ENCODE assay signal across 11 mouse cellular contexts in genomic region chr1:185610586-185610985, GRCm38 (mm10).
DNase-seq lines count a peak whose midpoint lies in the region; ATAC-seq and TF ChIP-seq lines count a peak whose summit lies in the region.
"Had no signal": no experiment of that assay in that cellular context is flagged by ENCODE, and none has a peak within 500 bp of the region (broad histone marks: within the 10 kb centered on the region; RNA-seq: fewer than 3 reads in every experiment).

No protein-coding gene starts in this region.

- no peaks in the 10 kb centered on the region for H3K36me3 ChIP-seq in embryonic facial prominence, embryonic 14.5 days (ENCODE audit: control insufficient read depth, insufficient read depth, low read length)
- no peaks in the 10 kb centered on the region for H3K36me3 ChIP-seq in embryonic facial prominence, embryonic 10.5 days (replicated peaks)
- H3K36me3 ChIP-seq in limb, embryonic 14.5 days (ENCODE audit: control insufficient read depth, insufficient read depth, low read length): no peaks in the 10 kb centered on the region
- no peaks in the 10 kb centered on the region for H3K36me3 ChIP-seq in limb, embryonic 10.5 days
- no peaks in the 10 kb centered on the region for H3K36me3 ChIP-seq in heart, embryonic 16.5 days (ENCODE audit: control insufficient read depth, insufficient read depth)
- no peaks in the 10 kb centered on the region for H3K36me3 ChIP-seq in midbrain, embryonic 14.5 days (ENCODE audit: control insufficient read depth, insufficient read depth, low read length)
- H3K36me3 ChIP-seq: neural tube, embryonic 13.5 days had no signal

- no peak overlapping the region for H3K27ac ChIP-seq in embryonic facial prominence, embryonic 14.5 days (replicated peaks; ENCODE audit: low read depth, low read length)
- no peak overlapping the region for H3K27ac ChIP-seq in embryonic facial prominence, embryonic 10.5 days (replicated peaks)
- no peak overlapping the region for H3K27ac ChIP-seq in limb, embryonic 14.5 days (replicated peaks; ENCODE audit: low read depth, low read length)
- no peak overlapping the region for H3K27ac ChIP-seq in limb, embryonic 10.5 days
- H3K27ac ChIP-seq in heart, embryonic 16.5 days (ENCODE audit: low read length): no peak overlapping the region
- H3K27ac ChIP-seq in midbrain, embryonic 14.5 days (replicated peaks; ENCODE audit: low read depth, low read length): no peak overlapping the region
- H3K27ac ChIP-seq: neural tube, embryonic 13.5 days had no signal

- 0 out of 2 replicates have a peak, but pooled peaks cover 3% of the 10 kb centered on the region for H3K4me1 ChIP-seq in embryonic facial prominence, embryonic 14.5 days (ENCODE audit: control insufficient read depth, insufficient read depth, low read length)
- H3K4me1 ChIP-seq in embryonic facial prominence, embryonic 10.5 days: no peaks in the 10 kb centered on the region
- no peaks in the 10 kb centered on the region for H3K4me1 ChIP-seq in limb, embryonic 14.5 days (ENCODE audit: control insufficient read depth, insufficient read depth, low read length)
- H3K4me1 ChIP-seq in limb, embryonic 10.5 days: no peaks in the 10 kb centered on the region
- peaks cover 3% of the 10 kb centered on the region for H3K4me1 ChIP-seq in heart, embryonic 16.5 days (ENCODE audit: control insufficient read depth, insufficient read depth, low read length)
- H3K4me1 ChIP-seq in midbrain, embryonic 14.5 days (ENCODE audit: control insufficient read depth, insufficient read depth, low read length): no peaks in the 10 kb centered on the region
- H3K4me1 ChIP-seq: megakaryocyte, embryonic 14.5 days had no signal

- no peak overlapping the region for H3K4me2 ChIP-seq in embryonic facial prominence, embryonic 14.5 days (ENCODE audit: low read depth, low read length)
- no peak overlapping the region for H3K4me2 ChIP-seq in limb, embryonic 14.5 days (replicated peaks; ENCODE audit: low read depth, low read length, severe bottlenecking)
- H3K4me2 ChIP-seq in heart, embryonic 16.5 days (ENCODE audit: low read depth, low read length): no peak overlapping the region
- no peak overlapping the region for H3K4me2 ChIP-seq in midbrain, embryonic 14.5 days (ENCODE audit: low read length)
- H3K4me2 ChIP-seq: neural tube, embryonic 13.5 days had no signal

- 0 out of 2 replicates have a peak, but pooled peaks have one; percentile 12 for ATAC-seq in embryonic facial prominence, embryonic 14.5 days (ENCODE audit: low read depth)
- ATAC-seq in limb, embryonic 14.5 days (ENCODE audit: low FRiP score, low read depth): no peak
- peak; percentile 41; the same call in 1 of the 2 replicates for ATAC-seq in heart, embryonic 16.5 days (replicated peaks; ENCODE audit: extremely low read depth, insufficient read depth, low FRiP score)
- no peak for ATAC-seq in midbrain, embryonic 14.5 days (ENCODE audit: low FRiP score, low TSS enrichment)
- ATAC-seq: intestine, embryonic 16.5 days had no signal

- peak; percentile 53 for DNase-seq in embryonic facial prominence, embryonic 14.5 days (ENCODE audit: low spot score)
- no peak for DNase-seq in embryonic facial prominence, embryonic 10.5 days (ENCODE audit: low spot score)
- DNase-seq in limb, embryonic 14.5 days (ENCODE audit: low spot score): peak; percentile 29
- DNase-seq in limb, embryonic 10.5 days (ENCODE audit: low spot score): no peak
- peak; percentile 31 for DNase-seq in lung, postnatal 36 days
- DNase-seq in urinary bladder, postnatal 25 days (ENCODE audit: low spot score): no peak
- no peak for DNase-seq in midbrain, embryonic 14.5 days

- H3K4me3 ChIP-seq in embryonic facial prominence, embryonic 14.5 days (ENCODE audit: low read depth, low read length): no peak overlapping the region
- no peak overlapping the region for H3K4me3 ChIP-seq in embryonic facial prominence, embryonic 10.5 days
- no peak overlapping the region for H3K4me3 ChIP-seq in limb, embryonic 14.5 days (replicated peaks; ENCODE audit: low read length)
- no peak overlapping the region for H3K4me3 ChIP-seq in limb, embryonic 10.5 days
- H3K4me3 ChIP-seq in heart, embryonic 16.5 days (ENCODE audit: low read length): no peak overlapping the region
- no peak overlapping the region for H3K4me3 ChIP-seq in midbrain, embryonic 14.5 days (replicated peaks; ENCODE audit: low read depth, low read length)
- H3K4me3 ChIP-seq: megakaryocyte, embryonic 14.5 days; neural tube, embryonic 13.5 days had no signal

- no peaks in the 10 kb centered on the region for H3K27me3 ChIP-seq in embryonic facial prominence, embryonic 14.5 days (replicated peaks; ENCODE audit: control insufficient read depth, insufficient read depth, low read length)
- no peaks in the 10 kb centered on the region for H3K27me3 ChIP-seq in embryonic facial prominence, embryonic 10.5 days (replicated peaks; ENCODE audit: low read depth, poor library complexity, severe bottlenecking)
- no peaks in the 10 kb centered on the region for H3K27me3 ChIP-seq in limb, embryonic 14.5 days (ENCODE audit: control insufficient read depth, insufficient read depth, low read length)
- H3K27me3 ChIP-seq in limb, embryonic 10.5 days (ENCODE audit: low read depth, poor library complexity, severe bottlenecking): no peaks in the 10 kb centered on the region
- H3K27me3 ChIP-seq in heart, embryonic 16.5 days (ENCODE audit: control insufficient read depth, insufficient read depth, low read length): no peaks in the 10 kb centered on the region
- no peaks in the 10 kb centered on the region for H3K27me3 ChIP-seq in midbrain, embryonic 14.5 days (ENCODE audit: control insufficient read depth, insufficient read depth, low read length)
- H3K27me3 ChIP-seq: megakaryocyte, embryonic 14.5 days; neural tube, embryonic 13.5 days had no signal

- TF ChIP-seq POLR2A in limb, embryonic 14.5 days (IDR thresholded peaks at IDR 0.05; ENCODE audit: borderline replicate concordance, extremely low read depth, insufficient read depth, insufficient read length): no peak

- 41% methylated on average over 3 of the region's 3 CpGs for WGBS in embryonic facial prominence, embryonic 14.5 days
- 75% methylated on average over 3 of the region's 3 CpGs for WGBS in embryonic facial prominence, embryonic 10.5 days
- WGBS in limb, embryonic 14.5 days: 57% methylated on average over 3 of the region's 3 CpGs
- 63% methylated on average over 3 of the region's 3 CpGs for WGBS in limb, embryonic 10.5 days
- WGBS in heart, embryonic 16.5 days: 26% methylated on average over 3 of the region's 3 CpGs
- 80% methylated on average over 3 of the region's 3 CpGs for WGBS in midbrain, embryonic 14.5 days

- no peaks in the 10 kb centered on the region for H3K9me3 ChIP-seq in embryonic facial prominence, embryonic 14.5 days (ENCODE audit: control insufficient read depth, low read length)
- H3K9me3 ChIP-seq in embryonic facial prominence, embryonic 10.5 days: no peaks in the 10 kb centered on the region
- H3K9me3 ChIP-seq in limb, embryonic 14.5 days (ENCODE audit: control insufficient read depth, low read length): no peaks in the 10 kb centered on the region
- no peaks in the 10 kb centered on the region for H3K9me3 ChIP-seq in limb, embryonic 10.5 days (replicated peaks)
- no peaks in the 10 kb centered on the region for H3K9me3 ChIP-seq in heart, embryonic 16.5 days (replicated peaks; ENCODE audit: control insufficient read depth, low read length)
- H3K9me3 ChIP-seq in midbrain, embryonic 14.5 days (ENCODE audit: control insufficient read depth, low read length): no peaks in the 10 kb centered on the region
- H3K9me3 ChIP-seq: neural tube, embryonic 13.5 days had no signal

- H3K9ac ChIP-seq in embryonic facial prominence, embryonic 14.5 days (ENCODE audit: low read depth, low read length): no peak overlapping the region
- no peak overlapping the region for H3K9ac ChIP-seq in limb, embryonic 14.5 days (ENCODE audit: low read depth, low read length, severe bottlenecking)
- no peak overlapping the region for H3K9ac ChIP-seq in heart, embryonic 16.5 days (ENCODE audit: low read length)
- no peak overlapping the region for H3K9ac ChIP-seq in midbrain, embryonic 14.5 days (replicated peaks; ENCODE audit: low read length)
- H3K9ac ChIP-seq: neural tube, embryonic 13.5 days had no signal

Comparison
In these comparisons a context has a peak if more than half of its experiments do, and no peak if none do; other contexts are left out.
1. DNase-seq: peak in embryonic facial prominence, embryonic 14.5 days (single experiment), limb, embryonic 14.5 days (single experiment) and lung, postnatal 36 days (single experiment); none in embryonic facial prominence, embryonic 10.5 days (single experiment), limb, embryonic 10.5 days (single experiment), urinary bladder, postnatal 25 days (single experiment) and midbrain, embryonic 14.5 days (single experiment).
2. ATAC-seq: peak in embryonic facial prominence, embryonic 14.5 days (single experiment) and heart, embryonic 16.5 days (single experiment); none in limb, embryonic 14.5 days (single experiment) and midbrain, embryonic 14.5 days (single experiment).